Mouse (Mus musculus) kidney, adult 2 months (tissue): ENCODE data around the gene Elmod3.

Source experiments
- CTCF ChIP-seq: fragments of 200-500 bp; conservative IDR thresholded peaks from 2 replicates; pipeline ENCODE4 v1.5.1; 2011; ENCODE audit warnings: low read depth, mild to moderate bottlenecking, control low read depth, low read length, moderate library complexity, mixed read lengths; ENCODE audit not compliant: insufficient read depth, insufficient read length
- POLR2A ChIP-seq: fragments of 200-500 bp; IDR thresholded peaks from one replicate; pipeline ENCODE4 v1.6.1; 2011; ENCODE audit warnings: low read depth, low read length, control low read depth

- TF ChIP-seq CTCF (no peak), POLR2A (no peak)
These were observed 33.5 kb upstream of the Elmod3 start for GRCm38 (mm10) chr6:72631700-72632099.
